Mouse (Mus musculus): Measurements from ENCODE around the gene Specc1l. TPM values are rescaled to one million over a fixed set of nuclear protein-coding genes. Genes with fewer than 3 reads are reported as not detected.
"Not testable (repeated sequence)": the region's sequence is repeated elsewhere in the genome, so short reads cannot be mapped to it uniquely, and the experiment has no call there.

The Specc1l gene
- polyA plus RNA-seq, 1 experiment from 2014 or later, result 34.6 TPM

GRCm38 (mm10) chr10:75292206-75292605 lies 80.3 kb downstream of the Specc1l start:
- not testable (repeated sequence) for H3K9me3 ChIP-seq; H3K27ac ChIP-seq; H3K4me2 ChIP-seq; H3K4me3 ChIP-seq; ATAC-seq (ENCODE audit: low FRiP score); H3K4me1 ChIP-seq (replicated peaks); H3K9ac ChIP-seq; H3K27me3 ChIP-seq
- peaks cover 26% of the 10 kb centered on the region for H3K36me3 ChIP-seq
- 93% methylated on average over 8 of the region's 8 CpGs for WGBS

- Histone ChIP-seq H3K4me3 (no peak overlapping the region), H3K4me1 (replicated peaks) (peaks cover 4% of the 10 kb centered on the region; the same call in 1 of the 2 replicates), H3K9me3 (no peaks in the 10 kb centered on the region), H3K27me3 (no peaks in the 10 kb centered on the region), H3K36me3 (peaks cover 28% of the 10 kb centered on the region), H3K9ac (no peak overlapping the region), H3K27ac (no peak overlapping the region), H3K4me2 (no peak overlapping the region)
- ATAC-seq (ENCODE audit: low FRiP score), result no peak
- WGBS, result 95% methylated on average over 3 of the region's 3 CpGs
Observed at GRCm38 (mm10) chr10:75293288-75293687, 81.4 kb downstream of the Specc1l start.

DNA sequence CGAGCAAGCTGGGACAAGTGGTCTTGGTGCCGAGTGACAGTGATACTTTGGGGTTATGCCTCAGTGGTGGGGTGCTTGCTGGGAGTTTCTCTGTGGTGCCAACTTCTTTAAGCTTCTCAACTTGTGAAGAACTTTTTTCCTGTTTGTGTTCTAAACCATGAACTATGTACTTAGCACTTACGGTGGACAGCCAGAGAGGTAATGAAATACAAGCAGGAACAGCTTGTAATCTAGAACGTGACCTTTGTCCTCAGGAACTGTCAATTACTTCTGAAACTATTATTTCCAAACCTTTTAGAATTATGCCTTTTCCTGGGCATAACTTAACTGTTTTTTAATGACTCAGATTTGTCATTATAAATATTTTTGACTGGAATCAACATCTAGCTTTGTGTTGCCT lies 82.5 kb downstream of the Specc1l start:
- Histone ChIP-seq H3K4me2 (no peak overlapping the region), H3K36me3 (peaks cover 24% of the 10 kb centered on the region), H3K27ac (no peak overlapping the region), H3K4me1 (replicated peaks) (peaks cover 4% of the 10 kb centered on the region; the same call in 1 of the 2 replicates), H3K9ac (no peak overlapping the region), H3K4me3 (no peak overlapping the region), H3K9me3 (no peaks in the 10 kb centered on the region), H3K27me3 (no peaks in the 10 kb centered on the region)
- 78% methylated on average over 4 of the region's 4 CpGs for WGBS
- ATAC-seq (ENCODE audit: low FRiP score), result no peak

DNA sequence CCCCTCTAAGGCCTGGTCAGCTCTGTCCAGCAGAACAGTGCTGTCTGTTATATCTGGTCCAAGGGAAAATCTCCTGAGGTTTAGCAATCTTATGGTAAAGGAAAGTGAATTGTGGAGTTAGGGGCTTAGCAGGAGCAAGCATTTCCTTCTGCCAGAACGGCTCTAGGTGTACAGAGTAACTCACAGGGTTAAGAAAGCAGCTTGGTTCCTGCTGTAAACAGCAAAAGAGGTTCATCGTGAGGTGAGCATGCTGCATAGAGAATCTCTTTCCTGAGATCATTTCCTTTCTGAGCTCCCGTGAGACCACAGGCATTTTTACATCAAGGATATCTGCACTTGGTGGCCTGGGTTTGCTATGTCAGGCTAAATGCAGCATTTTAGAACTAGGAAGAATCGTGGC lies 83.1 kb downstream of the Specc1l start:
- no peaks in the 10 kb centered on the region for H3K9me3 ChIP-seq
- no peak overlapping the region for H3K4me2 ChIP-seq
- peaks cover 23% of the 10 kb centered on the region for H3K36me3 ChIP-seq
- H3K4me3 ChIP-seq, result no peak overlapping the region
- WGBS, result 81% methylated on average over 4 of the region's 4 CpGs
- no peak overlapping the region for H3K27ac ChIP-seq
- H3K27me3 ChIP-seq, result no peaks in the 10 kb centered on the region
- peaks cover 4% of the 10 kb centered on the region; the same call in 1 of the 2 replicates for H3K4me1 ChIP-seq (replicated peaks)
- H3K9ac ChIP-seq, result no peak overlapping the region
- ATAC-seq (ENCODE audit: low FRiP score), result no peak

DNA sequence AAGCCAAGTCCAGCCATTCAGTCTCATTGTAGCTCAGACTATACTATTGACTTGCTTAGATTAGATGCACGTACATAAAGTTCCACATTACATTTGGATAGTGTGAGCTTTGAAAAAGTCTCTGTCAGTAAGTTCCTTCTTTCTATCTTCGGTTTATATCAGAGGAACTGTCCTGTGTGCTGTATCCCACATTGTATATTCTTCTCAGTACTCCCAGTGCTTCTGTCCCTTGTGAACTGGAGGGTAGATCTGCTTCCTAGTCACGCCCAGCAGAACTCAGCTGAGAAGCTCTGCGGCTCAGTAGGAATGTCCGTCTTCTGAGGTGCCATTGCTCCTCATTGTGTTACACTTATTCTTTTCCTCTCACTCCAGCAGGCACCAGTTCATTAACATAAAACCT lies 86.7 kb downstream of the Specc1l start:
- no peaks in the 10 kb centered on the region for H3K9me3 ChIP-seq
- no peak overlapping the region for H3K4me3 ChIP-seq
- H3K9ac ChIP-seq, result no peak overlapping the region
- peaks cover 8% of the 10 kb centered on the region for H3K4me1 ChIP-seq (replicated peaks)
- H3K4me2 ChIP-seq, result no peak overlapping the region
- WGBS, result 87% methylated on average over 5 of the region's 5 CpGs
- no peak overlapping the region for H3K27ac ChIP-seq
- no peaks in the 10 kb centered on the region for H3K27me3 ChIP-seq
- H3K36me3 ChIP-seq, result peaks cover 40% of the 10 kb centered on the region
- ATAC-seq (ENCODE audit: low FRiP score), result no peak

DNA sequence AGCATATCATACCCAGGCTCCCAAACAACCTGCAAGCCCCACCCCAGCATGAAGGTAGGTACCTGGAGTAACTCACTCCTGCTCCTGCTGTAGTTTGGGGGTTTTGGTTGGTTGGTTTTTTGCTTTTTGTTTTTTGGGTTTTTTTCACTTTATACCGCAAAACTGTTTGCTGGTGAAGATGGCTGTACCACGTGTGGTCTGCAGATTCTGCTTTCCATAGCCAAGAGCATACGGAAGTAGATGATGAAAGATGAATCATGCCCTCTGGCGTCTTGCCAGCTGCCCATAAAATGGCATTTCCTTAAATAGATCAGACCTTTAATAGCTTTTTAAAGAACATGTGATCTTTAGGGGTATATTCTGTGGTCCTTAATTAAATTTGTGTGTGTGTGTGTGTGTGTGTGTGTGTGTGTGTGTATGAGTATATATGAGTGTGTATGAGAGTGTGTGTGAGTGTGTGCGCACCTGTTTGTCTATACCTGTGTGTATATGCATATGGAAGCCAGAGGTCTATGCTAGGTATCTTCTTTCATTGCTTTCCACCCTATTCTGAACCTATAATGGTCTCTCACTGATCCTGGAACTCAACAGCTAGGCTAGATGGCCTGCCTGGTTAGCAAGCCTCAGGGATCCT lies 88.0 kb downstream of the Specc1l start:
- 81% methylated on average over 5 of the region's 5 CpGs for WGBS
- ATAC-seq (ENCODE audit: low FRiP score), result no peak
- no peak overlapping the region for H3K9ac ChIP-seq
- no peak overlapping the region for H3K4me3 ChIP-seq
- peaks cover 21% of the 10 kb centered on the region for H3K4me1 ChIP-seq (replicated peaks)
- H3K27ac ChIP-seq, result no peak overlapping the region
- H3K9me3 ChIP-seq, result no peaks in the 10 kb centered on the region
- H3K27me3 ChIP-seq, result no peaks in the 10 kb centered on the region
- peaks cover 46% of the 10 kb centered on the region for H3K36me3 ChIP-seq
- no peak overlapping the region for H3K4me2 ChIP-seq

- WGBS, result 95% methylated on average over 12 of the region's 12 CpGs
- no peak for ATAC-seq (ENCODE audit: low FRiP score)
- H3K4me3 ChIP-seq, result no peak overlapping the region
- peaks cover 20% of the 10 kb centered on the region for H3K4me1 ChIP-seq (replicated peaks)
- H3K27me3 ChIP-seq, result no peaks in the 10 kb centered on the region
- no peak overlapping the region for H3K4me2 ChIP-seq
- H3K9me3 ChIP-seq, result no peaks in the 10 kb centered on the region
- peaks cover 48% of the 10 kb centered on the region for H3K36me3 ChIP-seq
- no peak overlapping the region for H3K27ac ChIP-seq
- H3K9ac ChIP-seq, result no peak overlapping the region
Observed at GRCm38 (mm10) chr10:75301195-75301806, 89.4 kb downstream of the Specc1l start.

GRCm38 (mm10) chr10:75301937-75302336 lies 90.1 kb downstream of the Specc1l start:
- Histone ChIP-seq H3K4me2 (no peak overlapping the region), H3K27ac (no peak overlapping the region), H3K4me1 (replicated peaks) (peaks cover 20% of the 10 kb centered on the region), H3K9ac (no peak overlapping the region), H3K27me3 (no peaks in the 10 kb centered on the region), H3K4me3 (no peak overlapping the region), H3K9me3 (no peaks in the 10 kb centered on the region), H3K36me3 (peaks cover 51% of the 10 kb centered on the region)
- 95% methylated on average over 4 of the region's 4 CpGs for WGBS
- no peak for ATAC-seq (ENCODE audit: low FRiP score)

DNA sequence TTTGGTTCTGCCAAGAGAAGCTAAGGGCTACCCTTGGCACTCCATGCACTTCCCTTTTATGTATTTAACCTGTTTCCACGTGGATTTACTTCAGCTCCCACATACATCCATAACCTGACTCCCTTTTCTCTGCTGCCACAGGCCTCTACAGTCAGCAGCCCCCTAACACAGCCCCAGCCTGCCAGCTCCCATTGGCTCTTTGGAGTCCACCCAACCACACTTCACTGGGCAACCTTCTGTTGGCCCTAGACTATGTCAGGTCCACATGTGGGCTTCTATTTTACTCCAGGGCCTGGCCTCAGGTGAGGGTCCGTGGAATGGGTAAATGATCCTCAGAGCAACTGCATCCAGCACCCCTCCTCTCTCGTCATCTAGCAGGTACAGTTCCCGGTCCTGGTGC lies 90.7 kb downstream of the Specc1l start:
- H3K9me3 ChIP-seq, result no peaks in the 10 kb centered on the region
- H3K4me3 ChIP-seq, result no peak overlapping the region
- H3K9ac ChIP-seq, result no peak overlapping the region
- no peak overlapping the region for H3K4me2 ChIP-seq
- H3K27ac ChIP-seq, result peak overlapping the region; percentile 40; the same call in 1 of the 2 replicates
- ATAC-seq (ENCODE audit: low FRiP score), result no peak
- peaks cover 20% of the 10 kb centered on the region for H3K4me1 ChIP-seq (replicated peaks)
- 90% methylated on average over 4 of the region's 4 CpGs for WGBS
- peaks cover 53% of the 10 kb centered on the region for H3K36me3 ChIP-seq
- no peaks in the 10 kb centered on the region for H3K27me3 ChIP-seq

GRCm38 (mm10) chr10:75303324-75304048 lies 91.6 kb downstream of the Specc1l start:
- Histone ChIP-seq H3K9ac (no peak overlapping the region), H3K27ac (peak overlapping the region; percentile 72), H3K4me1 (replicated peaks) (peaks cover 20% of the 10 kb centered on the region), H3K36me3 (peaks cover 62% of the 10 kb centered on the region), H3K27me3 (no peaks in the 10 kb centered on the region), H3K9me3 (no peaks in the 10 kb centered on the region), H3K4me3 (no peak overlapping the region), H3K4me2 (no peak overlapping the region)
- no peak for ATAC-seq (ENCODE audit: low FRiP score)
- WGBS, result 83% methylated on average over 8 of the region's 8 CpGs

- Histone ChIP-seq H3K4me3 (no peak overlapping the region), H3K4me1 (replicated peaks) (peaks cover 20% of the 10 kb centered on the region), H3K4me2 (no peak overlapping the region), H3K36me3 (peaks cover 64% of the 10 kb centered on the region), H3K27ac (peak overlapping the region; percentile 72), H3K9ac (0 out of 2 replicates have a peak overlapping the region, but pooled peaks have one; percentile 5), H3K9me3 (no peaks in the 10 kb centered on the region), H3K27me3 (no peaks in the 10 kb centered on the region)
- 90% methylated on average over 5 of the region's 5 CpGs for WGBS
- no peak for ATAC-seq (ENCODE audit: low FRiP score)
Observed at GRCm38 (mm10) chr10:75304049-75304405, 92.2 kb downstream of the Specc1l start.

DNA sequence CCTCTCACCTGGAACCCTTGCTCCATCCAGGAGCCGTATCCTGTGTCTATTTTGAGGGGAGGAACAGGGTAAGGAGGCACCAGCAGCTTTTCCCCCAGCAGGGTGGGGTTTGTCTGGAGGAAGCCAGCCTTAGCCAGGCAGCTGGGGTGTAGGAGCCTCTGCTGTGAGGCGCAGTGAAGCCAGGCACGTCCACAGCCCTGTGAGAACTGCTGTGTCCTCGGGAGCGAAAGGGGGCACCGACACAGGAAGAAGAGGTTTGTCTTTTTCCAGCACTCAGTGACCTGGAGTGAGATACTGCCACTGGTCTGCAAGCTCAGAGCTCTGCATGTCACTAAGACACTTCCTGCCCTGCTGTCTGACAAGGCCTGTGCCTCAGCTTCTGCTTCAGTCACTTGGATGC lies 92.5 kb downstream of the Specc1l start:
- H3K4me1 ChIP-seq (replicated peaks), result peaks cover 20% of the 10 kb centered on the region
- no peak overlapping the region for H3K4me3 ChIP-seq
- no peak overlapping the region for H3K4me2 ChIP-seq
- H3K9ac ChIP-seq, result 0 out of 2 replicates have a peak overlapping the region, but pooled peaks have one; percentile 5
- H3K36me3 ChIP-seq, result peaks cover 68% of the 10 kb centered on the region
- no peak; the same call in 1 of the 2 replicates for ATAC-seq (ENCODE audit: low FRiP score)
- peak overlapping the region; percentile 72 for H3K27ac ChIP-seq
- WGBS, result 54% methylated on average over 6 of the region's 6 CpGs
- H3K27me3 ChIP-seq, result no peaks in the 10 kb centered on the region
- H3K9me3 ChIP-seq, result no peaks in the 10 kb centered on the region

All from hindbrain, embryonic 13.5 days (tissue).